Mouse (Mus musculus) limb, embryonic 13.5 days (tissue): Measurements from ENCODE around the gene Scyl3. TPM values are rescaled to one million over a fixed set of nuclear protein-coding genes. Genes with fewer than 3 reads are reported as not detected.

Experiments used
- ATAC-seq: fragments of 200-750 bp; cut with Nextera tagmentation; 2 replicates; pipeline ENCODE4 v1.8.0; 2017; ENCODE audit warnings: low read depth, moderate number of reproducible peaks, moderate TSS enrichment; ENCODE audit not compliant: low FRiP score
- H3K27ac ChIP-seq: fragments of 300-500 bp; sonication (generic); 2 replicates; pipeline ENCODE4 v1.5.1; 2015; ENCODE audit warnings: inconsistent platforms, mild to moderate bottlenecking, moderate library complexity
- H3K27me3 ChIP-seq: fragments of 300-500 bp; sonication (generic); 2 replicates; pipeline ENCODE4 v1.6.1; 2015; ENCODE audit warnings: mild to moderate bottlenecking, inconsistent platforms
- H3K36me3 ChIP-seq: fragments of 300-500 bp; sonication (generic); 2 replicates; pipeline ENCODE4 v1.6.1; 2015; ENCODE audit warnings: inconsistent platforms, mild to moderate bottlenecking, moderate library complexity
- H3K4me1 ChIP-seq: fragments of 300-500 bp; sonication (generic); 2 replicates; pipeline ENCODE4 v1.6.1; 2015; ENCODE audit warnings: inconsistent platforms
- H3K4me2 ChIP-seq: fragments of 300-500 bp; sonication (generic); replicated peaks from 2 replicates; pipeline ENCODE4 v1.6.1; 2015; ENCODE audit warnings: inconsistent platforms, mild to moderate bottlenecking, moderate library complexity
- H3K4me3 ChIP-seq: fragments of 300-500 bp; sonication (generic); 2 replicates; pipeline ENCODE4 v1.5.1; 2015; ENCODE audit warnings: moderate library complexity, mild to moderate bottlenecking, inconsistent platforms
- H3K9ac ChIP-seq: fragments of 300-500 bp; sonication (generic); 2 replicates; pipeline ENCODE4 v1.6.1; 2015; ENCODE audit warnings: mild to moderate bottlenecking, inconsistent platforms
- H3K9me3 ChIP-seq: fragments of 300-500 bp; sonication (generic); 2 replicates; pipeline ENCODE4 v1.6.1; 2016; ENCODE audit warnings: inconsistent platforms
- WGBS: fragments of 180-500 bp; shearing (Covaris S2); methylation state at CpG from one replicate; pipeline ENCODE4 v1.1.7; 2015; 5-methylcytosine and 5-hydroxymethylcytosine counted together
- polyA plus RNA-seq: library from polyadenylated mRNA; unstranded; fragments of >200 nt; fragmentation: Nextera tagmentation; extraction: Ambion mirVana; gene quantifications from 2 replicates; pipeline ENCODE4 v1.2.1, GENCODE M21; 2015

Gene Scyl3
- 19.1 and 20.0 TPM in 2 replicates for polyA plus RNA-seq

- Histone ChIP-seq H3K9ac (peak within 1 kb of the TSS; percentile 94), H3K4me1 (peaks cover 11% of the 10 kb centered on the region), H3K27me3 (no peaks in the 10 kb centered on the region), H3K27ac (peak within 1 kb of the TSS; percentile 73), H3K36me3 (peaks cover 3% of the 10 kb centered on the region; the same call in 1 of the 2 replicates), H3K4me3 (peak within 1 kb of the TSS; percentile 96), H3K4me2 (peak within 1 kb of the TSS; percentile 88), H3K9me3 (no peaks in the 10 kb centered on the region)
- no peak for ATAC-seq
- 64% methylated on average over 7 of the region's 7 CpGs for WGBS
Observed at GRCm38 (mm10) chr1:163928846-163929245, at the start of gene Scyl3. Gene Scyl3, plus strand, starts transcription at chr1:163929100.

- H3K27me3 ChIP-seq: no peaks in the 10 kb centered on the region
- no peak overlapping the region for H3K27ac ChIP-seq
- no peaks in the 10 kb centered on the region for H3K9me3 ChIP-seq
- peaks cover 5% of the 10 kb centered on the region for H3K36me3 ChIP-seq
- H3K9ac ChIP-seq: no peak overlapping the region
- H3K4me1 ChIP-seq: peaks cover 13% of the 10 kb centered on the region
- no peak overlapping the region for H3K4me2 ChIP-seq
- no peak for ATAC-seq
- no peak overlapping the region for H3K4me3 ChIP-seq
Observed at GRCm38 (mm10) chr1:163889629-163890028, 39.3 kb upstream of the Scyl3 start.

- 44% methylated on average over 5 of the region's 5 CpGs for WGBS
- ATAC-seq: no peak
- Histone ChIP-seq H3K36me3 (peaks cover 5% of the 10 kb centered on the region), H3K4me3 (no peak overlapping the region), H3K4me1 (peaks cover 40% of the 10 kb centered on the region), H3K9me3 (no peaks in the 10 kb centered on the region), H3K27ac (no peak overlapping the region), H3K9ac (no peak overlapping the region), H3K4me2 (no peak overlapping the region), H3K27me3 (no peaks in the 10 kb centered on the region)
Observed at GRCm38 (mm10) chr1:163893294-163893693, 35.6 kb upstream of the Scyl3 start.

- Histone ChIP-seq H3K27ac (no peak overlapping the region; the same call in 1 of the 2 replicates), H3K9ac (no peak overlapping the region), H3K4me1 (peaks cover 44% of the 10 kb centered on the region), H3K4me2 (0 out of 2 replicates have a peak overlapping the region, but pooled peaks have one; percentile 25), H3K4me3 (no peak overlapping the region), H3K27me3 (no peaks in the 10 kb centered on the region), H3K36me3 (peaks cover 5% of the 10 kb centered on the region), H3K9me3 (no peaks in the 10 kb centered on the region)
- WGBS: 33% methylated on average over 11 of the region's 11 CpGs
- no peak for ATAC-seq
Observed at GRCm38 (mm10) chr1:163893774-163894527, 34.9 kb upstream of the Scyl3 start.

GRCm38 (mm10) chr1:163898291-163898764 lies 30.6 kb upstream of the Scyl3 start:
- peak; percentile 81 for ATAC-seq
- H3K4me1 ChIP-seq: peaks cover 48% of the 10 kb centered on the region
- no peaks in the 10 kb centered on the region for H3K36me3 ChIP-seq
- H3K4me2 ChIP-seq: peak overlapping the region; percentile 17
- 10% methylated on average over 5 of the region's 5 CpGs for WGBS
- H3K27ac ChIP-seq: no peak overlapping the region
- no peak overlapping the region for H3K9ac ChIP-seq
- peaks cover 11% of the 10 kb centered on the region for H3K27me3 ChIP-seq
- no peaks in the 10 kb centered on the region for H3K9me3 ChIP-seq
- H3K4me3 ChIP-seq: no peak overlapping the region

GRCm38 (mm10) chr1:163899575-163899974 lies 29.3 kb upstream of the Scyl3 start:
- no peak overlapping the region for H3K4me2 ChIP-seq
- no peaks in the 10 kb centered on the region for H3K36me3 ChIP-seq
- peaks cover 11% of the 10 kb centered on the region for H3K27me3 ChIP-seq
- H3K4me1 ChIP-seq: peaks cover 38% of the 10 kb centered on the region
- no peak overlapping the region for H3K4me3 ChIP-seq
- 81% methylated on average over 2 of the region's 2 CpGs for WGBS
- H3K9ac ChIP-seq: no peak overlapping the region
- H3K9me3 ChIP-seq: no peaks in the 10 kb centered on the region
- no peak for ATAC-seq
- no peak overlapping the region for H3K27ac ChIP-seq

- Histone ChIP-seq H3K27me3 (peaks cover 11% of the 10 kb centered on the region), H3K4me3 (no peak overlapping the region), H3K4me2 (no peak overlapping the region), H3K36me3 (no peaks in the 10 kb centered on the region), H3K27ac (no peak overlapping the region), H3K4me1 (peaks cover 32% of the 10 kb centered on the region), H3K9me3 (no peaks in the 10 kb centered on the region), H3K9ac (no peak overlapping the region)
- WGBS: 92% methylated on average over 2 of the region's 2 CpGs
- no peak for ATAC-seq
Observed at GRCm38 (mm10) chr1:163900168-163900567, 28.7 kb upstream of the Scyl3 start.

GRCm38 (mm10) chr1:163903411-163903810 lies 25.5 kb upstream of the Scyl3 start:
- Histone ChIP-seq H3K9ac (no peak overlapping the region), H3K27me3 (peaks cover 11% of the 10 kb centered on the region), H3K4me1 (peaks cover 28% of the 10 kb centered on the region), H3K9me3 (no peaks in the 10 kb centered on the region), H3K27ac (no peak overlapping the region), H3K36me3 (no peaks in the 10 kb centered on the region), H3K4me2 (no peak overlapping the region), H3K4me3 (no peak overlapping the region)
- no peak for ATAC-seq
- 88% methylated on average over 3 of the region's 3 CpGs for WGBS

- Histone ChIP-seq H3K27me3 (no peaks in the 10 kb centered on the region), H3K36me3 (no peaks in the 10 kb centered on the region), H3K4me2 (no peak overlapping the region), H3K27ac (0 out of 2 replicates have a peak overlapping the region, but pooled peaks have one; percentile 28), H3K4me3 (no peak overlapping the region), H3K9me3 (no peaks in the 10 kb centered on the region), H3K9ac (no peak overlapping the region), H3K4me1 (peaks cover 26% of the 10 kb centered on the region)
- 16% methylated on average over 4 of the region's 4 CpGs for WGBS
- ATAC-seq: peak; percentile 79
Observed at GRCm38 (mm10) chr1:163907007-163907811, 21.7 kb upstream of the Scyl3 start.

GRCm38 (mm10) chr1:163908389-163908788 lies 20.5 kb upstream of the Scyl3 start:
- H3K27me3 ChIP-seq: no peaks in the 10 kb centered on the region
- H3K9ac ChIP-seq: no peak overlapping the region
- no peak overlapping the region for H3K27ac ChIP-seq
- H3K9me3 ChIP-seq: no peaks in the 10 kb centered on the region
- peaks cover 26% of the 10 kb centered on the region for H3K4me1 ChIP-seq
- no peak overlapping the region for H3K4me2 ChIP-seq
- H3K4me3 ChIP-seq: no peak overlapping the region
- WGBS: 57% methylated on average over 11 of the region's 11 CpGs
- no peak for ATAC-seq
- H3K36me3 ChIP-seq: no peaks in the 10 kb centered on the region

- Histone ChIP-seq H3K4me3 (no peak overlapping the region), H3K4me1 (peaks cover 26% of the 10 kb centered on the region), H3K9ac (no peak overlapping the region), H3K27me3 (no peaks in the 10 kb centered on the region), H3K27ac (no peak overlapping the region), H3K9me3 (no peaks in the 10 kb centered on the region), H3K36me3 (no peaks in the 10 kb centered on the region), H3K4me2 (no peak overlapping the region)
- ATAC-seq: no peak
- 5% methylated on average over 2 of the region's 2 CpGs for WGBS
Observed at GRCm38 (mm10) chr1:163910343-163910742, 18.6 kb upstream of the Scyl3 start.

GRCm38 (mm10) chr1:163910785-163911184 lies 18.1 kb upstream of the Scyl3 start:
- peaks cover 26% of the 10 kb centered on the region for H3K4me1 ChIP-seq
- H3K27me3 ChIP-seq: no peaks in the 10 kb centered on the region
- no peaks in the 10 kb centered on the region for H3K9me3 ChIP-seq
- H3K27ac ChIP-seq: no peak overlapping the region
- 73% methylated on average over 9 of the region's 9 CpGs for WGBS
- no peak overlapping the region for H3K9ac ChIP-seq
- 0 out of 2 replicates have a peak, but pooled peaks cover 3% of the 10 kb centered on the region for H3K36me3 ChIP-seq
- no peak for ATAC-seq
- no peak overlapping the region for H3K4me2 ChIP-seq
- no peak overlapping the region for H3K4me3 ChIP-seq
